Mouse (Mus musculus) intestine, embryonic 14.5 days (tissue): ENCODE results near the gene Thbs2. TPM values are rescaled to one million over a fixed set of nuclear protein-coding genes. Genes with fewer than 3 reads are reported as not detected.

Source experiments
- ATAC-seq: fragments of 200-750 bp; cut with Nextera tagmentation; replicated peaks from 2 replicates; pipeline ENCODE4 v1.8.0; 2017; ENCODE audit warnings: low read depth, moderate number of reproducible peaks, moderate TSS enrichment, moderate library complexity; ENCODE audit not compliant: low FRiP score, low TSS enrichment
- DNase-seq: peaks from one replicate; pipeline ENCODE4 v3.0.0-alpha.2; 2018; ENCODE audit warnings: low spot score
- H3K27ac ChIP-seq: fragments of 300-500 bp; sonication (generic); 2 replicates; pipeline ENCODE4 v1.5.1; 2014; ENCODE audit warnings: low read depth, mild to moderate bottlenecking, control low read depth
- H3K27me3 ChIP-seq: fragments of 300-500 bp; sonication (generic); replicated peaks from 2 replicates; pipeline ENCODE4 v1.6.1; 2014; ENCODE audit warnings: low read length, control low read depth; ENCODE audit not compliant: control insufficient read depth, insufficient read depth
- H3K36me3 ChIP-seq: fragments of 300-500 bp; sonication (generic); 2 replicates; pipeline ENCODE4 v1.6.1; 2014; ENCODE audit warnings: low read length, control low read depth; ENCODE audit not compliant: control insufficient read depth, insufficient read depth
- H3K4me1 ChIP-seq: fragments of 300-500 bp; sonication (generic); replicated peaks from 2 replicates; pipeline ENCODE4 v1.6.1; 2014; ENCODE audit warnings: low read length, control low read depth, mixed read lengths; ENCODE audit not compliant: control insufficient read depth, insufficient read depth
- H3K4me2 ChIP-seq: fragments of 300-500 bp; sonication (generic); 2 replicates; pipeline ENCODE4 v1.6.1; 2014; ENCODE audit warnings: low read length
- H3K4me3 ChIP-seq: fragments of 300-500 bp; sonication (generic); 2 replicates; pipeline ENCODE4 v1.5.1; 2014; ENCODE audit warnings: low read depth, low read length, control low read depth, mixed read lengths
- H3K9ac ChIP-seq: fragments of 300-500 bp; sonication (generic); 2 replicates; pipeline ENCODE4 v1.6.1; 2014; ENCODE audit warnings: mild to moderate bottlenecking, low read length
- H3K9me3 ChIP-seq: fragments of 300-500 bp; sonication (generic); 2 replicates; pipeline ENCODE4 v1.6.1; 2016; ENCODE audit warnings: low read length, control low read depth; ENCODE audit not compliant: control insufficient read depth
- WGBS: fragments of 180-500 bp; shearing (Covaris S2); extraction: QIAGEN DNeasy Blood & Tissue Kit; methylation state at CpG from one replicate; pipeline ENCODE4 v1.1.7; 2014; 5-methylcytosine and 5-hydroxymethylcytosine counted together
- polyA plus RNA-seq: library from polyadenylated mRNA; unstranded; fragments of >200 nt; fragmentation: Nextera tagmentation; extraction: Ambion mirVana; gene quantifications from 2 replicates; pipeline ENCODE4 v1.2.1, GENCODE M21; 2014

The Thbs2 gene
- polyA plus RNA-seq, 1 experiment from 2014 or later, result 55.6 TPM

- H3K27me3 ChIP-seq, result no peaks in the 10 kb centered on the region
- H3K36me3 ChIP-seq, result peaks cover 34% of the 10 kb centered on the region
- ATAC-seq (no peak), DNase-seq (no peak)
- WGBS, result 41% methylated on average over 4 of the region's 4 CpGs
- H3K4me2 ChIP-seq, result no peak overlapping the region
- H3K4me3 ChIP-seq, result no peak overlapping the region
- H3K27ac ChIP-seq, result no peak overlapping the region
- H3K9ac ChIP-seq, result no peak overlapping the region
- H3K9me3 ChIP-seq, result no peaks in the 10 kb centered on the region
- 0 out of 2 replicates have a peak, but pooled peaks cover 5% of the 10 kb centered on the region for H3K4me1 ChIP-seq
These were observed 26.8 kb downstream of the Thbs2 start for GRCm38 (mm10) chr17:14667225-14667624.

- Histone ChIP-seq H3K4me3 (no peak overlapping the region), H3K27ac (no peak overlapping the region), H3K27me3 (no peaks in the 10 kb centered on the region), H3K9ac (no peak overlapping the region), H3K36me3 (peaks cover 30% of the 10 kb centered on the region), H3K9me3 (no peaks in the 10 kb centered on the region), H3K4me1 (0 out of 2 replicates have a peak, but pooled peaks cover 5% of the 10 kb centered on the region), H3K4me2 (no peak overlapping the region)
- 67% methylated on average over 2 of the region's 2 CpGs for WGBS
- DNase-seq (no peak), ATAC-seq (no peak)
These were observed 27.6 kb downstream of the Thbs2 start for GRCm38 (mm10) chr17:14666451-14666850.

DNA sequence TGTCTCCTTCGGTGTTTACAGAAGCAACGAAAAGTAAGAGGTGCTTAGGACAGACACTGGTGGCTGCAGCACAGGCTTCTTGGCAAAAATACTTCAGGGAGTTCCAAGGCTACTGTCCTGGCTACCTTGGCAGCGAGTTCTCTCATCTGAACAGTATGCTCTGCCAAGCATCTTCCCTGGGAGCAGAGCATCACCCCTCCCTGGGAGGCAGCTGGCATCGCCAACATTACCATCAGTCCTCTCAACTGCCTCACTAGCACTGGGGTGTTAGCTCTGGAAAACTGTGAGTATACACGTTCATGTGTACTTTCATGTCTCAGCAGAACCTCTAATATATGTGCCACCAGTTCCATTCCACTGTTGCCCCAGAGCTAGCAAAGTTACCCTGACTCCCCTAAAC is 30.7 kb downstream of the Thbs2 start:
- Histone ChIP-seq H3K4me2 (no peak overlapping the region), H3K9me3 (no peaks in the 10 kb centered on the region), H3K9ac (no peak overlapping the region), H3K27me3 (no peaks in the 10 kb centered on the region), H3K27ac (no peak overlapping the region), H3K4me3 (no peak overlapping the region), H3K36me3 (peaks cover 8% of the 10 kb centered on the region; the same call in 1 of the 2 replicates), H3K4me1 (0 out of 2 replicates have a peak, but pooled peaks cover 5% of the 10 kb centered on the region)
- WGBS, result 77% methylated on average over 5 of the region's 5 CpGs
- ATAC-seq (no peak), DNase-seq (no peak)

DNA sequence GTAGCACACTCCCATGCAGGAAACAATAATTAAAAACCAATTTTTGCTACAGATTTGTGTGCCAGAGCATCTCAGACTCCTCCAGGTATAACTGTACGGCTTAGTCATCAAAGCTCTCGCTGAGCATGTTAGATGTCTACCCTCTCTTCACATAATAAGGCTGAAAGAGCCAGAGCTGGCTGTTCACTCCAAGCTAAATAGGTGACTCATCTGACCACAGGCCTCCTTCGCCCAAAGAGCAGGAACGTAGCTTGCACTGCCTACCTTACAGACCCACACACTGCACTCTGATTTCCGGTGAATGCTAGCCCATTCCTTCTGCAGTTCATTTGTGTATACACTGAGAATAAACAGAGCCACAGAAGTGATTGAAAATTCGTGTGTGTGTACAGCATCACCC is 31.6 kb downstream of the Thbs2 start:
- Histone ChIP-seq H3K9me3 (no peaks in the 10 kb centered on the region), H3K27me3 (no peaks in the 10 kb centered on the region), H3K9ac (no peak overlapping the region), H3K4me2 (no peak overlapping the region), H3K4me1 (peaks cover 10% of the 10 kb centered on the region; the same call in 1 of the 2 replicates), H3K4me3 (no peak overlapping the region), H3K27ac (no peak overlapping the region), H3K36me3 (peaks cover 2% of the 10 kb centered on the region; the same call in 1 of the 2 replicates)
- ATAC-seq (no peak), DNase-seq (no peak)
- 65% methylated on average over 6 of the region's 6 CpGs for WGBS

- ATAC-seq, result no peak
- 56% methylated on average over 4 of the region's 4 CpGs for WGBS
These were observed 34.3 kb downstream of the Thbs2 start for GRCm38 (mm10) chr17:14659746-14660145.

DNA sequence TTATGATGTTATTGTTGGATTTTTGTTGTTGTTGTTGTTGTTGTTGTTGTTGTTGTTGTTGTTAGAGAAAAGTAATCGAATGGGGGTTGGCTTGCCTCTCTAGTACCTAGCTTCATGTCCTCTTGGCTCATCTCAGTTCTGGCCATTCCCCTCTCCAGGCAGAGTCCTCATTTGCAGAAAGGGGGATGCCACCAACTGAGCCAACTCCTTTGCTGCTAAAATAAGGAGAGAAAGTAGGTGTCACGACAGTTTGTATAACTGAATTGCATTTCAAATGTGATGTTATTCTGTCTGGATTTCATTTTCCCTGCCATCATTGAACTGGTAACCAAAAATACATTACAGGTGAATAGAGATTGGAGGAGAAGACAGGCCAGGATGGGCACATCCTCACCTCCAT is 35.9 kb downstream of the Thbs2 start:
- H3K4me1 ChIP-seq, result peaks cover 10% of the 10 kb centered on the region; the same call in 1 of the 2 replicates
- H3K27ac ChIP-seq, result peak overlapping the region; percentile 57; the same call in 1 of the 2 replicates
- no peak for ATAC-seq
- H3K9me3 ChIP-seq, result no peaks in the 10 kb centered on the region
- no peaks in the 10 kb centered on the region for H3K36me3 ChIP-seq
- 88% methylated on average over 2 of the region's 2 CpGs for WGBS
- H3K4me2 ChIP-seq, result no peak overlapping the region
- no peak for DNase-seq
- no peaks in the 10 kb centered on the region for H3K27me3 ChIP-seq
- H3K9ac ChIP-seq, result no peak overlapping the region
- H3K4me3 ChIP-seq, result no peak overlapping the region

More at GRCm38 (mm10) chr17:14659746-14660145, 34.3 kb downstream of the Thbs2 start:
- peaks cover 10% of the 10 kb centered on the region; the same call in 1 of the 2 replicates for H3K4me1 ChIP-seq
- no peak overlapping the region for H3K4me3 ChIP-seq
- H3K9ac ChIP-seq, result no peak overlapping the region
- no peaks in the 10 kb centered on the region for H3K9me3 ChIP-seq
- no peak overlapping the region for H3K27ac ChIP-seq
- DNase-seq, result no peak
- H3K36me3 ChIP-seq, result no peaks in the 10 kb centered on the region
- no peaks in the 10 kb centered on the region for H3K27me3 ChIP-seq
- no peak overlapping the region for H3K4me2 ChIP-seq

DNA sequence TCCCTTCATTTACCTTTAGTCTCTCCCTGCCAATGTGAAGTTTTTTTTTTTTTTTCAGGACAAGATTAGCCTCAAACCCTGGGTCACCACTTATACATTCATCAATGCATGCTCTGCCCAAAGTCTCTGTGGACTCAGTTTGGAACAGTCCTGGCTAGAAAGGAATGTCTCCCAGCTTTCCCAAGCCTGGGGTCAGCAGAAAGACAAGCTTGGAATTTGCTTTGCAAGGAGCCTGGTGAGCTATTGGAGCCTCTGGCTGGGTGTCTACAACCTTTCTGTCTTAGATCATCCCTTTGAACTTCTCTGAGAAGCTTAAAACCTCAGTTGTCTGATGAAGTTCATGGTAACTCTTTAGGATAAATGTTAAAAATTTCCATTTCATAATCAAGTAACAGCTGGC is 36.9 kb downstream of the Thbs2 start:
- Histone ChIP-seq H3K27ac (peak overlapping the region; percentile 57; the same call in 1 of the 2 replicates), H3K4me1 (peaks cover 5% of the 10 kb centered on the region; the same call in 1 of the 2 replicates), H3K4me3 (no peak overlapping the region), H3K27me3 (no peaks in the 10 kb centered on the region), H3K9ac (no peak overlapping the region), H3K4me2 (no peak overlapping the region), H3K36me3 (no peaks in the 10 kb centered on the region), H3K9me3 (no peaks in the 10 kb centered on the region)
- ATAC-seq, result no peak
- DNase-seq, result no peak

GRCm38 (mm10) chr17:14654981-14655380 is 39.1 kb downstream of the Thbs2 start:
- no peaks in the 10 kb centered on the region for H3K9me3 ChIP-seq
- H3K4me2 ChIP-seq, result no peak overlapping the region
- H3K4me1 ChIP-seq, result peaks cover 5% of the 10 kb centered on the region; the same call in 1 of the 2 replicates
- ATAC-seq, result no peak
- no peak overlapping the region for H3K4me3 ChIP-seq
- no peak overlapping the region for H3K9ac ChIP-seq
- DNase-seq, result no peak
- no peak overlapping the region for H3K27ac ChIP-seq
- H3K36me3 ChIP-seq, result no peaks in the 10 kb centered on the region
- WGBS, result 71% methylated on average over 3 of the region's 3 CpGs
- no peaks in the 10 kb centered on the region for H3K27me3 ChIP-seq

GRCm38 (mm10) chr17:14652013-14652412 is 42.0 kb downstream of the Thbs2 start:
- Histone ChIP-seq H3K4me2 (no peak overlapping the region), H3K4me3 (no peak overlapping the region), H3K27ac (no peak overlapping the region), H3K27me3 (no peaks in the 10 kb centered on the region), H3K9ac (no peak overlapping the region), H3K4me1 (peaks cover 5% of the 10 kb centered on the region; the same call in 1 of the 2 replicates), H3K36me3 (no peaks in the 10 kb centered on the region), H3K9me3 (no peaks in the 10 kb centered on the region)
- 72% methylated on average over 7 of the region's 7 CpGs for WGBS
- ATAC-seq, result no peak
- DNase-seq, result no peak
